Mouse (Mus musculus) heart, embryonic 10.5 days (tissue): ENCODE results near the gene E330009J07Rik. TPM values are rescaled to one million over a fixed set of nuclear protein-coding genes. Genes with fewer than 3 reads are reported as not detected.

Experiments used
- DNase-seq: peaks from one replicate; pipeline ENCODE4 v3.0.0-alpha.2; 2017; ENCODE audit warnings: low spot score
- H3K27ac ChIP-seq: fragments of 300-500 bp; sonication (generic); 2 replicates; pipeline ENCODE4 v1.5.1; 2016; ENCODE audit warnings: mild to moderate bottlenecking
- H3K27me3 ChIP-seq: fragments of 300-500 bp; sonication (generic); 2 replicates; pipeline ENCODE4 v1.6.1; 2016; ENCODE audit warnings: mild to moderate bottlenecking; ENCODE audit not compliant: poor library complexity, insufficient read depth, severe bottlenecking
- H3K36me3 ChIP-seq: fragments of 300-500 bp; sonication (generic); 2 replicates; pipeline ENCODE4 v1.6.1; 2016; ENCODE audit warnings: mild to moderate bottlenecking, moderate library complexity
- H3K4me1 ChIP-seq: fragments of 300-500 bp; sonication (generic); 2 replicates; pipeline ENCODE4 v1.6.1; 2016; ENCODE audit warnings: mild to moderate bottlenecking
- H3K4me3 ChIP-seq: fragments of 300-500 bp; sonication (generic); 2 replicates; pipeline ENCODE4 v1.5.1; 2016; ENCODE audit warnings: mild to moderate bottlenecking, moderate library complexity
- H3K9me3 ChIP-seq: fragments of 300-500 bp; sonication (generic); 2 replicates; pipeline ENCODE4 v1.6.1; 2016; ENCODE audit warnings: mild to moderate bottlenecking, moderate library complexity
- WGBS: fragments of 180-500 bp; shearing (Covaris S2); methylation state at CpG from one replicate; pipeline ENCODE4 v1.1.7; 2016; 5-methylcytosine and 5-hydroxymethylcytosine counted together
- polyA plus RNA-seq: library from polyadenylated mRNA; unstranded; fragments of >200 nt; fragmentation: Nextera tagmentation; extraction: Ambion mirVana; gene quantifications from 2 replicates; pipeline ENCODE4 v1.2.1, GENCODE M21; 2016

The E330009J07Rik gene
- polyA plus RNA-seq, 1 experiment from 2014 or later = 6.8 TPM

- Histone ChIP-seq H3K27ac (no peak overlapping the region), H3K9me3 (no peaks in the 10 kb centered on the region), H3K36me3 (no peaks in the 10 kb centered on the region), H3K4me1 (no peaks in the 10 kb centered on the region), H3K27me3 (no peaks in the 10 kb centered on the region), H3K4me3 (no peak overlapping the region)
- DNase-seq = no peak
- WGBS = 86% methylated on average over 1 of the region's 1 CpGs
Measured at GRCm38 (mm10) chr6:40423013-40423412, 12.9 kb downstream of the E330009J07Rik start.

GRCm38 (mm10) chr6:40421099-40421498 lies 14.8 kb downstream of the E330009J07Rik start:
- no peaks in the 10 kb centered on the region for H3K9me3 ChIP-seq
- no peaks in the 10 kb centered on the region for H3K36me3 ChIP-seq
- H3K4me3 ChIP-seq = no peak overlapping the region
- 89% methylated on average over 6 of the region's 6 CpGs for WGBS
- H3K4me1 ChIP-seq = no peaks in the 10 kb centered on the region
- no peaks in the 10 kb centered on the region for H3K27me3 ChIP-seq
- no peak overlapping the region for H3K27ac ChIP-seq
- no peak for DNase-seq

GRCm38 (mm10) chr6:40418386-40418785 lies 17.5 kb downstream of the E330009J07Rik start:
- H3K27me3 ChIP-seq = no peaks in the 10 kb centered on the region
- no peaks in the 10 kb centered on the region for H3K9me3 ChIP-seq
- no peaks in the 10 kb centered on the region for H3K4me1 ChIP-seq
- no peak for DNase-seq
- no peak overlapping the region for H3K4me3 ChIP-seq
- H3K27ac ChIP-seq = no peak overlapping the region
- 95% methylated on average over 4 of the region's 4 CpGs for WGBS
- H3K36me3 ChIP-seq = no peaks in the 10 kb centered on the region

DNA sequence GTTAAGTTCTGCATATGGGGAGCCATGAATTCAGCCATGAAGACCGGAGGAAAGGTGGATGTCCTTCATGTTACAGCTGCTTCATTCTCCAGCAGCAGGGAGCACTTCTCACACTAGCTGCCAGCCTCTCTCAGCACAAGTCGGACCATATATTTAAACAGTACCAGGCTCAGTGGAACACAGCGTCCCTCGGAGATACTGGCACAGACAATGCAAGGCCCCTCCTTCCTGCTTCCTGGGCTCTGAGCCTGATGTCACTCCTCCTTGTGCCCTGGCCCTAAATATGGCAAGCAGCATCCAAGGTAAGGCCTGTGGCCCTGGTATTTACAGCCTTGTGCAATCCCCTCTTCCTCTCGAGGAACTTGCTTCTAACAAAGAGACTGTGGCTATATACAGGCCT lies 20.1 kb downstream of the E330009J07Rik start:
- no peak for DNase-seq
- no peaks in the 10 kb centered on the region for H3K27me3 ChIP-seq
- no peak overlapping the region for H3K27ac ChIP-seq
- no peaks in the 10 kb centered on the region for H3K4me1 ChIP-seq
- no peaks in the 10 kb centered on the region for H3K9me3 ChIP-seq
- WGBS = 81% methylated on average over 5 of the region's 5 CpGs
- H3K36me3 ChIP-seq = no peaks in the 10 kb centered on the region
- no peak overlapping the region for H3K4me3 ChIP-seq

- no peak for DNase-seq
- Histone ChIP-seq H3K27ac (no peak overlapping the region), H3K36me3 (peaks cover 4% of the 10 kb centered on the region; the same call in 1 of the 2 replicates), H3K4me3 (no peak overlapping the region), H3K4me1 (no peaks in the 10 kb centered on the region), H3K27me3 (no peaks in the 10 kb centered on the region), H3K9me3 (no peaks in the 10 kb centered on the region)
- WGBS = 92% methylated on average over 3 of the region's 3 CpGs
Measured at GRCm38 (mm10) chr6:40413565-40413964, 22.4 kb downstream of the E330009J07Rik start.

DNA sequence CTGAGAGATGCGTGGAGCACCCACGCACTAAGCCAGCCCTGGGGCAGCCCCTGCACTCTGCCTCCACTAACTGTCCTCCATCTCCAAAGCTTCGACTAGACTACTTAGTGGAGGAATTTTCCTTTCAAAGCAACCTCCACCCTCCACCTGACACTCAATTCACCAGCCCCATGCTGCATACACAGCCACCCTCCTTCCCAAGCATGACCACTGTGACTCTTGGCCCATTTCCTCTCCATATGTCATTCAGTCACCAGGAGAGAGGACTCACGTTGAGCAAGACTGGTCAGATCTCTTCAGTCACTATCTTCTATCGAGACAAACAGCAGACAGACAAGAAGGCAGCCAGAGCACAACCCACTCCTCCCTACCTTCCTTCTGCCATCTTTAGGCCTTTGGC lies 22.9 kb downstream of the E330009J07Rik start:
- peaks cover 5% of the 10 kb centered on the region; the same call in 1 of the 2 replicates for H3K36me3 ChIP-seq
- no peaks in the 10 kb centered on the region for H3K27me3 ChIP-seq
- no peak overlapping the region for H3K4me3 ChIP-seq
- no peaks in the 10 kb centered on the region for H3K9me3 ChIP-seq
- no peak for DNase-seq
- no peak overlapping the region for H3K27ac ChIP-seq
- no peaks in the 10 kb centered on the region for H3K4me1 ChIP-seq
- 82% methylated on average over 5 of the region's 5 CpGs for WGBS

DNA sequence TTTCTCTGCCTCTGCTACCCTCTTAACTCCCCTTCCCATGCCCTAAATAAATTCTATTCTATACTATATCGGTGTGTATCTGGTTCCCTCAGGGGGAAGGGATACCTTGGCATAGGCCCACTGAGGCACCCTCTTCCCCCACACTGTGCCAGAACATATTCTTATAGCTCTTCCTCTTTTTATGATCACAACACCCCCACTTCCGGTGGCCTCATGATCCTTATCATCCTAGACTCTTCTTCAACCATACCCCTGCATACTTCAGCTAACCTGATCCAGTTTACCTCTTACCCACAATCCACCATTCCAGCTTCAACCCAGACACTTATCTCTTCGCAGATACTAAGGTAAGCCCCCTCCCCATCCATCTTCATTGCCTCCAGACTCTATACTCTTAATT lies 24.9 kb downstream of the E330009J07Rik start:
- Histone ChIP-seq H3K4me1 (no peaks in the 10 kb centered on the region), H3K4me3 (no peak overlapping the region), H3K36me3 (peaks cover 19% of the 10 kb centered on the region), H3K9me3 (no peaks in the 10 kb centered on the region), H3K27me3 (no peaks in the 10 kb centered on the region), H3K27ac (no peak overlapping the region)
- WGBS = 84% methylated on average over 3 of the region's 3 CpGs
- DNase-seq = no peak

DNA sequence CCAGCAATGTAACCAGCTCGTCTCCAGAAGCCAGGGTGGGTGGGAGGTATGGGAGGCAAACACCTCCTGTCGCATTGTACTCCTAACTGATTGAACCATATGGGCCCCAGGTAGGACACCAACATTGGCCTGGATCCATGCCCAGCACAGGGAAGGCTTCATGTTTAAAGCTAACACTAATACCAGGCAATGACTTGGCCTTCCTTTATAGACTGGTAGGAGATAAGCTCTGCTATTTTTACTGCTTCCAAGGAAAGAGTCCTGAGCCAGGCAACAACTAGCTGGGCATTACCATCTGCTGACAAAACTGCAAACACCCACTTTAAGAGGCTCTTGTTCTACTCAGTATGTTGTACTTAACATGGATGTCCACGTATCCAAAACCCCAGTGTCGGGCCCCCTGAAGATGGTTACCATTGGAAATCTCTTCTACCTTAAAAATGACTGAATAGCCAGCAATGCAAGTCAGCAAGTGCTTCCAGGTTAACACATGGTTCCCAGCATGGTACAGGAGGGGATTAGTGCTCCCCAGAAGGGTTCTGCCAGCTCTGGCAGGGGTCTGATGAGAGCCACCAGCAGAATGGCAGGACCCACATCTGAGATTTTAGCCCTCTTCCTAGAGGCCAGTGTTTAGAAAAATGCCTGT lies 32.2 kb downstream of the E330009J07Rik start:
- no peaks in the 10 kb centered on the region for H3K9me3 ChIP-seq
- no peaks in the 10 kb centered on the region for H3K4me1 ChIP-seq
- no peak for DNase-seq
- WGBS = 84% methylated on average over 4 of the region's 4 CpGs
- H3K27me3 ChIP-seq = no peaks in the 10 kb centered on the region
- H3K36me3 ChIP-seq = peaks cover 58% of the 10 kb centered on the region
- H3K4me3 ChIP-seq = no peak overlapping the region
- H3K27ac ChIP-seq = no peak overlapping the region

- Histone ChIP-seq H3K4me1 (no peaks in the 10 kb centered on the region), H3K36me3 (peaks cover 68% of the 10 kb centered on the region), H3K4me3 (no peak overlapping the region), H3K9me3 (no peaks in the 10 kb centered on the region), H3K27ac (no peak overlapping the region), H3K27me3 (no peaks in the 10 kb centered on the region)
- WGBS = 89% methylated on average over 2 of the region's 2 CpGs
- DNase-seq = no peak
Measured at GRCm38 (mm10) chr6:40402031-40402430, 33.9 kb downstream of the E330009J07Rik start.

GRCm38 (mm10) chr6:40393213-40393612 lies 42.7 kb downstream of the E330009J07Rik start:
- Histone ChIP-seq H3K27ac (no peak overlapping the region), H3K27me3 (no peaks in the 10 kb centered on the region), H3K4me3 (no peak overlapping the region), H3K4me1 (peaks cover 6% of the 10 kb centered on the region; the same call in 1 of the 2 replicates), H3K36me3 (peaks cover 14% of the 10 kb centered on the region), H3K9me3 (no peaks in the 10 kb centered on the region)
- WGBS = 28% methylated on average over 3 of the region's 3 CpGs
- DNase-seq = peak; percentile 79

GRCm38 (mm10) chr6:40390975-40391374 lies 45.0 kb downstream of the E330009J07Rik start:
- no peaks in the 10 kb centered on the region for H3K27me3 ChIP-seq
- 72% methylated on average over 1 of the region's 1 CpGs for WGBS
- H3K9me3 ChIP-seq = no peaks in the 10 kb centered on the region
- H3K36me3 ChIP-seq = 0 out of 2 replicates have a peak, but pooled peaks cover 3% of the 10 kb centered on the region
- H3K27ac ChIP-seq = no peak overlapping the region
- H3K4me3 ChIP-seq = no peak overlapping the region
- DNase-seq = no peak
- H3K4me1 ChIP-seq = peaks cover 9% of the 10 kb centered on the region; the same call in 1 of the 2 replicates

- WGBS = 17% methylated on average over 4 of the region's 4 CpGs
- Histone ChIP-seq H3K4me3 (0 out of 2 replicates have a peak overlapping the region, but pooled peaks have one; percentile 12), H3K27me3 (no peaks in the 10 kb centered on the region), H3K9me3 (no peaks in the 10 kb centered on the region), H3K27ac (no peak overlapping the region), H3K36me3 (0 out of 2 replicates have a peak, but pooled peaks cover 3% of the 10 kb centered on the region), H3K4me1 (peaks cover 9% of the 10 kb centered on the region; the same call in 1 of the 2 replicates)
- no peak for DNase-seq
Measured at GRCm38 (mm10) chr6:40388660-40389059, 47.3 kb downstream of the E330009J07Rik start.

GRCm38 (mm10) chr6:40385682-40386081 lies 50.3 kb downstream of the E330009J07Rik start:
- H3K4me3 ChIP-seq = no peak overlapping the region
- 0 out of 2 replicates have a peak, but pooled peaks cover 3% of the 10 kb centered on the region for H3K36me3 ChIP-seq
- H3K4me1 ChIP-seq = peaks cover 9% of the 10 kb centered on the region; the same call in 1 of the 2 replicates
- no peaks in the 10 kb centered on the region for H3K27me3 ChIP-seq
- no peaks in the 10 kb centered on the region for H3K9me3 ChIP-seq
- DNase-seq = no peak
- 53% methylated on average over 3 of the region's 3 CpGs for WGBS
- H3K27ac ChIP-seq = no peak overlapping the region
